Mouse (Mus musculus) heart, embryonic 12.5 days (tissue): ENCODE measurements around the gene Cnfn. TPM values are rescaled to one million over a fixed set of nuclear protein-coding genes. Genes with fewer than 3 reads are reported as not detected.
"Not testable (repeated sequence)": the region's sequence is repeated elsewhere in the genome, so short reads cannot be mapped to it uniquely, and the experiment has no call there.

Experiments used
- ATAC-seq: fragments of 200-750 bp; cut with Nextera tagmentation; 2 replicates; pipeline ENCODE4 v1.8.0; 2017; ENCODE audit warnings: moderate TSS enrichment, moderate library complexity; ENCODE audit not compliant: insufficient number of reproducible peaks, low FRiP score
- H3K27ac ChIP-seq: fragments of 300-500 bp; sonication (generic); 2 replicates; pipeline ENCODE4 v1.5.1; 2016; ENCODE audit warnings: mild to moderate bottlenecking, moderate library complexity; ENCODE audit not compliant: poor library complexity, severe bottlenecking
- H3K27me3 ChIP-seq: fragments of 300-500 bp; sonication (generic); replicated peaks from 2 replicates; pipeline ENCODE4 v1.6.1; 2016; ENCODE audit warnings: mild to moderate bottlenecking, moderate library complexity
- H3K36me3 ChIP-seq: fragments of 300-500 bp; sonication (generic); 2 replicates; pipeline ENCODE4 v1.6.1; 2016; ENCODE audit warnings: mild to moderate bottlenecking, moderate library complexity
- H3K4me1 ChIP-seq: fragments of 300-500 bp; sonication (generic); replicated peaks from 2 replicates; pipeline ENCODE4 v1.6.1; 2016; ENCODE audit warnings: mild to moderate bottlenecking
- H3K4me2 ChIP-seq: fragments of 300-500 bp; sonication (generic); 2 replicates; pipeline ENCODE4 v1.6.1; 2016; ENCODE audit warnings: mild to moderate bottlenecking, moderate library complexity
- H3K4me3 ChIP-seq: fragments of 300-500 bp; sonication (generic); 2 replicates; pipeline ENCODE4 v1.5.1; 2016; ENCODE audit warnings: mild to moderate bottlenecking
- H3K9ac ChIP-seq: fragments of 300-500 bp; sonication (generic); 2 replicates; pipeline ENCODE4 v1.6.1; 2016; ENCODE audit warnings: mild to moderate bottlenecking, moderate library complexity
- H3K9me3 ChIP-seq: fragments of 300-500 bp; sonication (generic); replicated peaks from 2 replicates; pipeline ENCODE4 v1.6.1; 2016; ENCODE audit warnings: mild to moderate bottlenecking, moderate library complexity
- WGBS: fragments of 180-500 bp; shearing (Covaris S2); methylation state at CpG from one replicate; pipeline ENCODE4 v1.1.7; 2016; 5-methylcytosine and 5-hydroxymethylcytosine counted together
- polyA plus RNA-seq: library from polyadenylated mRNA; unstranded; fragments of >200 nt; fragmentation: Nextera tagmentation; extraction: Ambion mirVana; gene quantifications from 2 replicates; pipeline ENCODE4 v1.2.1, GENCODE M21; 2016

The Cnfn gene
- not detected in 2 replicates for polyA plus RNA-seq

DNA sequence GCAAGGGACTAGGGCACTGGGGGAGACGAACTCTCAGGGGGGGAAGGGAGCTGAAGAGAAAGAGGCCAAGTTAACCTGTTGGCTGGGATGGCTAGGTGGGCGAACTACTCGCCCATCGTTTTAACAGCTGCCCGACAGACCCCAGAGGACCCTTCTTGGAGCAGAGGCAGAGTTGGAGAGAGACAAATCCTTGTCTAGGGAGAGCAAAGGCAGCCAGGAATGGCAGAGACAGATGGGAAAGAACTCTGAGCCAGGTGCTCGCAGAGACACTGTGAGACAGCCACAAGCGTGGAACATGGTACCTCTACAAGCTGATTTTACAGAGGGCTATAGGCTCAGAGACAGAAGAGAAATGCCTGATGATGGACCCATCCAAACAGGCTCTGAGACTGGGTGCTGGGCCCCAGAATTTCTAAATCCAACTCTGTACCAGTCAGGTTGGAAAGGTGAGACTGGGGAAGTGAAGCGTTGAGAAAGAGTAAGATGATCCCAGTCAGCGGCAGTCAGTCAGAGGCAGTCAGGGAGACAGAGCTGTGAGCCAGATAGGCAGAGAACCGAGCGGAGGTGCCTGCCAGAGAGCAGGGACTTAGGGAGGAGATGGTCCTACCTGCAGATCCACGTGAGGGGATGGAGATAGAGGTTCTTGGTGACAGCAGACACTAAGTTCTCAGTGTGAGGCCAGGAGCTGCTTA is at the start of gene Cnfn:
Cnfn (minus strand) TSS at position 667 of the 692 bp plus-strand sequence.
- 44% methylated on average over 12 of the region's 12 CpGs for WGBS
- no peak within 1 kb of the TSS for H3K9ac ChIP-seq
- no peak within 1 kb of the TSS for H3K27ac ChIP-seq
- H3K27me3 ChIP-seq: peaks cover 69% of the 10 kb centered on the region
- no peaks in the 10 kb centered on the region for H3K9me3 ChIP-seq
- no peak for ATAC-seq
- H3K4me1 ChIP-seq: no peaks in the 10 kb centered on the region
- H3K4me3 ChIP-seq: no peak within 1 kb of the TSS
- peaks cover 7% of the 10 kb centered on the region for H3K36me3 ChIP-seq
- no peak within 1 kb of the TSS for H3K4me2 ChIP-seq

DNA sequence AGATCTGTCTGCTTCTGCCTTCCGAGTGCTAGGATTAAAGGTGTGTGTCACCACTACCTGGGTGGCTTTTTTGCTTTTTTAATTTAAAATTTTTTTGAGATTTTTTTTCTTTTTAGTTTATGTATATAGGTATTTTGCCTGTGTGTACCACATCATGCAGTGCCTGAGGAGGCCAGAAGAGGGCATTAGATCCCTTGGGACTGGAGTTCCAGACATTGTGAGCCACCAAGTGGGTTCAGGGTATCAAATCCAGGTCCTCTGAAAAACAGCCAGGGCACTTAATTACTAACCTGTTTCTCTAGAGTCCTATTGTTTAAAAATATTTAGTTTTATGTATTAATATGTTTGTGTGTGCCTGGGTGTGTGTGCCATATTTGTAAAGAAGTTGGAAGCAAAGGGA is 48.1 kb upstream of the Cnfn start:
- Histone ChIP-seq H3K9ac (no peak overlapping the region), H3K4me1 (0 out of 2 replicates have a peak, but pooled peaks cover 4% of the 10 kb centered on the region), H3K4me3 (no peak overlapping the region), H3K27me3 (peaks cover 12% of the 10 kb centered on the region), H3K36me3 (no peaks in the 10 kb centered on the region), H3K27ac (no peak overlapping the region), H3K4me2 (no peak overlapping the region), H3K9me3 (no peaks in the 10 kb centered on the region)
- ATAC-seq: no peak
- WGBS: 51% methylated on average over 1 of the region's 1 CpGs

DNA sequence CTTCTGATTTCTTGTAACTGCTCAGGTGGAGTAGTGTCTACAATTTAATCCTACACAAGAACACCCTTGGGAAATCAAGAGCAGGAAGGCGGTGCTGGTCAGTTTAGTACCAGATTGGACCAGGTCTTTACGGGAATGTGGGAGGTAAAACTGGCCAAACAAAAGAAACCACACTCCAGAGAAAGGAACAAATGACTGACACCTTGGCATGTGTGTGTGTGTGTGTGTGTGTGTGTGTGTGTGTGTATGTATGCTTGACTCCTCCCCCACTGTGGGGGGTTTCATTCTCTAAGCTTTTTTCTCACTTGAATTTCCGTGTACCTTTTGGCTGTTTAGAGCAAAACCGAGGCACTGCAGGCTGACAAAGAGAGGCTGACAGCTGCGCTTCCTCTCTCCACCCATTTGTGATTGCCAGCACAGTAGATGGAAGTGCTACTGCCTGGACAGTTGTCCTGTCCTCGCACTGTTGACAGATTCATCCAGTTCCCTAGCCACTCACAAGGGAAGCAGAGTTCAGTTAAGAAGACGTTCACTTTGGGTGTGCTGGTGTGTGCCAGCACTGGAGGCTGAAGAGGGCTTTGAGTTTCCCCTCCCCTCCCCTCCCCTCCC is 43.4 kb upstream of the Cnfn start, which contains the start of gene Cxcl17:
Cxcl17 (minus strand) TSS at position 54 of the 609 bp plus-strand sequence.
- H3K36me3 ChIP-seq: no peaks in the 10 kb centered on the region
- H3K9me3 ChIP-seq: no peaks in the 10 kb centered on the region
- H3K4me2 ChIP-seq: no peak within 1 kb of the TSS
- no peak within 1 kb of the TSS for H3K9ac ChIP-seq
- no peak within 1 kb of the TSS for H3K4me3 ChIP-seq
- WGBS: 39% methylated on average over 7 of the region's 7 CpGs
- no peaks in the 10 kb centered on the region for H3K27me3 ChIP-seq
- no peak for ATAC-seq
- H3K27ac ChIP-seq: no peak within 1 kb of the TSS
- 0 out of 2 replicates have a peak, but pooled peaks cover 4% of the 10 kb centered on the region for H3K4me1 ChIP-seq

DNA sequence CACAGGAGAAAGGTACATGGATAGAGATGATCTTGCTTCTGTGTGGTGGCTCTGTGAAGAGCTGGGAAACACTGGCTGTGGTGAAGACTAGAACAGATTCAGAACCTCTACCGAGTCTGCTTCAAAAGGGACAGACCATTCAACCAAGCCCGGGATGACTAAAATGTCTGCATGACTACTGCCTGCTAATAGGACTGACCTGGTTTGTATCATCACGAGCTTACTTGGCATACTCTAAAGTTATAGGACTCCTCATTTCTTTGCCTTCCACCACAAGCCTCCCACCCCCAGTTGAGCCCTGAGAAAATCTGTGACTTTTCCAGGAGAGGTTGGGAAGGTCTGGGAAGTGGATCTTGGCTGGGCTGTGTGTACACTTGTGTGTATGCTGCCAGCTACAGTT is 42.3 kb upstream of the Cnfn start:
- no peak overlapping the region for H3K4me2 ChIP-seq
- ATAC-seq: no peak
- 72% methylated on average over 3 of the region's 3 CpGs for WGBS

DNA sequence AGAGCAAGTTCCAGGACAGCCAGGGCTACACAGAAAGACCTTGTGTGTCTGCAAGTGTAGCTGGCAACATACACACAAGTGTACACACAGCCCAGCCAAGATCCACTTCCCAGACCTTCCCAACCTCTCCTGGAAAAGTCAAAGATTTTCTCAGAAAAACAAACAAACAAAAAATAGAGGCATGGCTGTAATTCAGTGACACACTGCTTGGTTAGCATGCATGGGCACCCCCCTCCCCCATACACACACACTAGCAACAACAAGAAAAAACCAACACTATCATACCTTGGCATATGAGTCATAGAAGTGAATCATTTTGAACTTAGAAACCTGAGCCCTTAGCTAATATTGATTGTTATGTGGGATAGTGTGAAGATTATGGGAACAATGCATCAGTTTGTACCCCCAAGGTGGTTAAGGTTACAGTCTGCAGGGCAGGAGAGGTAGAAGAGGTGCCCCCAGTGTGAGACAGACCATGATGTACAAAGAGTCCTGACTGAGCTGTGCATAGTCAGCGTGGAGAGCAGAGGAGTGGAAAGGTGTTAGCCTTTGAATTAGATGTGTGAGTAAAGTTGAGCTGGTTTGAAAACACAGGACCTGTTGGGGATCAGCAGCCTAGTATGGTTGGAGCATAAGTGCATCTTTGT is 41.6 kb upstream of the Cnfn start:
- Histone ChIP-seq H3K9ac (no peak overlapping the region), H3K4me2 (no peak overlapping the region), H3K4me1 (0 out of 2 replicates have a peak, but pooled peaks cover 4% of the 10 kb centered on the region), H3K36me3 (no peaks in the 10 kb centered on the region), H3K4me3 (no peak overlapping the region), H3K27me3 (no peaks in the 10 kb centered on the region), H3K27ac (no peak overlapping the region), H3K9me3 (no peaks in the 10 kb centered on the region)
- WGBS: 76% methylated on average over 1 of the region's 1 CpGs
- ATAC-seq: no peak

More for the DNA sequence above, 42.3 kb upstream of the Cnfn start:
- Histone ChIP-seq H3K27ac (no peak overlapping the region), H3K4me3 (no peak overlapping the region), H3K36me3 (no peaks in the 10 kb centered on the region), H3K27me3 (no peaks in the 10 kb centered on the region), H3K4me1 (0 out of 2 replicates have a peak, but pooled peaks cover 4% of the 10 kb centered on the region), H3K9ac (no peak overlapping the region), H3K9me3 (no peaks in the 10 kb centered on the region)

DNA sequence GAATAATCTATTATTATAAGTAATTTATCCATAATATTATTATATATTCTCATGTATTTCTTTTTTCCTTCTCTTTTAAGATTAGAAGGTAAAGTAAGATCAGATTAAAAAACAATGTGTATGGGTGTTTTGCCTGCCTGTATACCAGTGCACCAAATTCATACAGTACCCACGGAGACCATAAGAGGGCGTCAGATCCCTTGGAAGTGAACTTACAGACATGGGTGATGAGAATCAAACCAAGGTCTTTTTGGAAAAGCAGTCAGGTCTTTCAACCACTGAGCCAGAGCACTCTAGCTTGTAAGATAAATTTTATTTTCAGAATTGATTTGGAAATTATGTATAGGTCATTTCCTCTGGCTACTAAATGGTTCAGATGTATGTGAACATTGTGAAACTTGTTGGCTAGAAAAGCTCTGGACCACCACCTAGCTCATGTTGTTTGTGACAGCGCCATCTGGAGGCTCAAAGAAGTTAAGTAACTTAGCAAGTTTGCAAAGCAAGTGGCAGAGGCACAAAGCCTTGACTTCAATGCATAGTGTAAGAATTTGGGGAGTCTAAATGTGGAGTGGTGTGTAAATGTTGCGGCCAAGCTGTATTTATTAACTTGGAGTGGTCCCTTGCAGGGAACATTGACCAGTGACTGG is 39.7 kb upstream of the Cnfn start:
- WGBS: 42% methylated on average over 4 of the region's 4 CpGs
- Histone ChIP-seq H3K4me3 (no peak overlapping the region), H3K36me3 (no peaks in the 10 kb centered on the region), H3K9me3 (no peaks in the 10 kb centered on the region), H3K9ac (no peak overlapping the region), H3K27ac (no peak overlapping the region), H3K4me2 (no peak overlapping the region), H3K4me1 (0 out of 2 replicates have a peak, but pooled peaks cover 4% of the 10 kb centered on the region), H3K27me3 (no peaks in the 10 kb centered on the region)
- ATAC-seq: no peak

DNA sequence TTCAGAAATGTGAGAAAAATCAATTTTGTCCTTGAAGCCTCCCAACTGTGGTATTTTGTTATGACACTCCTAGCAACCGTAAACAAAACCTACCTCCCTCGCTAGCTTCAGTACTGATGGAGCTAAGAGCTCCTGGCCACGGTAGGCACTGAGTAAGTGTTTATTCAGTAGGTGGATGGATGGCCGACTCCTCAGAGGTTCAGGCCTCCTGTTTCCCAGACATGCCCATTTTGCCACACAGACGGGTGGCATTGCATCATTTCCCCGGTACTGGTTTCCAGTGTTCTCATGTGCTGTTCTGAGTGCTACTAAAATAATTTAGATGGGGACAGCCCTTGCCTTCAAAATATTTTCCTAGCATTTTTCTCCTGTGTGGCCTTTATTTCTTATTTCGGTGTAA is 36.9 kb upstream of the Cnfn start:
- H3K36me3 ChIP-seq: no peaks in the 10 kb centered on the region
- no peak overlapping the region for H3K4me2 ChIP-seq
- peaks cover 6% of the 10 kb centered on the region; the same call in 1 of the 2 replicates for H3K4me1 ChIP-seq
- H3K4me3 ChIP-seq: no peak overlapping the region
- no peak overlapping the region for H3K27ac ChIP-seq
- 77% methylated on average over 7 of the region's 7 CpGs for WGBS
- H3K27me3 ChIP-seq: no peaks in the 10 kb centered on the region
- ATAC-seq: no peak
- H3K9me3 ChIP-seq: no peaks in the 10 kb centered on the region
- H3K9ac ChIP-seq: no peak overlapping the region

DNA sequence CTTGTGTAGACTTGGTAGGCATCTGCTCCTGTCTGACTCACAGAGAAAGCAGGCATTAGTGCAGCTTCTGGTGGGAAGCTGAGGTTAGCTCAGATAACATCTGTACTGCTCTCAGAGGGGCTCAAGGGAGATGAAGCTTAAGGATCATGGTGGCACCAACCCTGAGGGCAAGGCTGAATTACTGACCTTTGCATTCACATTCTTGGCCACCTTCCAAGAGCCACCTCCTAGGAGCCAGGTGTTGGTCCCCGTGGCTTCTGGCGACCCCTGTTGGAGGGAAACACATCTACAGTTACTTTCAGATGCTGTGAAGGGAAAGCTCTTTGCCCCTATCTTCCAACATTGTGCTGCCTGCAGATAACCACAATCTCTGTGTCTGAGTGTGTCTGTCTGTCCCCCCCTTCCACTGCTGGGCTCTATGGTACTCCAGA is 33.2 kb upstream of the Cnfn start:
- H3K4me1 ChIP-seq: peaks cover 6% of the 10 kb centered on the region; the same call in 1 of the 2 replicates
- H3K27ac ChIP-seq: no peak overlapping the region
- H3K27me3 ChIP-seq: no peaks in the 10 kb centered on the region
- H3K4me2 ChIP-seq: no peak overlapping the region
- H3K9ac ChIP-seq: no peak overlapping the region
- no peaks in the 10 kb centered on the region for H3K9me3 ChIP-seq
- WGBS: 5% methylated on average over 2 of the region's 2 CpGs
- peak; percentile 29; the same call in 1 of the 2 replicates for ATAC-seq
- H3K36me3 ChIP-seq: no peaks in the 10 kb centered on the region
- no peak overlapping the region for H3K4me3 ChIP-seq

DNA sequence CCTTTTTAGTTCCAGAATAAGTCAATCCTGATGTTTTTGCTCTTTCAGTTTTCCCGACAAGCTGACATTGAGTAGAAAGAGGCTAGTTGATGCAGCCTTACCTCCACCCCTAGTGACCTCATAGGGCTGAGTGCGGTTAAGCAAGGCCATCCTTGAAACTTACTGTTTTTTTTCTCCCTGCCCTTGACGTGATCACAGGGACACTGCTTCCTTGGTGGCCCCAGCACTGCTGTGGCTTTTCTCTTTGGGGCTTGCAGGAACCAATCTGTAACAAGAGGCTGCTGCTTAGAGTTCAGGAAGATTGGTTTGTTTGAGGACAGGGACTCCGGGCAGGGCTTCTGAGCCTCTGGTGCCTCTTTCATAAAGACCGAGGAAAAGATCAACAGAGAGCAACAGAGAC is 32.5 kb upstream of the Cnfn start:
- Histone ChIP-seq H3K4me1 (peaks cover 6% of the 10 kb centered on the region; the same call in 1 of the 2 replicates), H3K27ac (no peak overlapping the region), H3K4me2 (no peak overlapping the region), H3K4me3 (no peak overlapping the region), H3K36me3 (no peaks in the 10 kb centered on the region), H3K9ac (no peak overlapping the region), H3K9me3 (no peaks in the 10 kb centered on the region), H3K27me3 (no peaks in the 10 kb centered on the region)
- WGBS: 46% methylated on average over 5 of the region's 5 CpGs
- ATAC-seq: no peak

DNA sequence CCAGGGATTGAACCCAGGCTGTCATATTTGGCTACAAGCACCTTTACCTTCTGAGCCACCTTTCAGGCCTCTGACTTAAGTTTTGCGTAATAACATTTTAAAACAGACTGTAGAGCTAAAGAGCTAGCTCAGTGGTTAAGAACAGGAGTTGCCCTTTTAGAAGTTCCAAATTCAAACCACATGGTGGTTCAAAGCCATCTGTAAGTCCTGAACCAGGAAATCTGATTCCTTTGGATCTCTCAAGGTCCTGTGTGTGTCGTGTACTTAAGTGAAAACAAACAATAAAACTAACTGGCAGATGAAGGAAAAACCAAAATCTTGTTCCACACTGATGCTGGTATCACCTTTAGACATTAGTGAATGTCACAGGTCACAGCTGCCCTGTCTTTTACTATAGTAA is 32.0 kb upstream of the Cnfn start:
- WGBS: 63% methylated on average over 2 of the region's 2 CpGs
- H3K36me3 ChIP-seq: no peaks in the 10 kb centered on the region
- H3K9ac ChIP-seq: no peak overlapping the region
- no peak for ATAC-seq
- H3K4me3 ChIP-seq: no peak overlapping the region
- peaks cover 6% of the 10 kb centered on the region; the same call in 1 of the 2 replicates for H3K4me1 ChIP-seq
- H3K4me2 ChIP-seq: no peak overlapping the region
- H3K27me3 ChIP-seq: no peaks in the 10 kb centered on the region
- no peak overlapping the region for H3K27ac ChIP-seq
- H3K9me3 ChIP-seq: no peaks in the 10 kb centered on the region

DNA sequence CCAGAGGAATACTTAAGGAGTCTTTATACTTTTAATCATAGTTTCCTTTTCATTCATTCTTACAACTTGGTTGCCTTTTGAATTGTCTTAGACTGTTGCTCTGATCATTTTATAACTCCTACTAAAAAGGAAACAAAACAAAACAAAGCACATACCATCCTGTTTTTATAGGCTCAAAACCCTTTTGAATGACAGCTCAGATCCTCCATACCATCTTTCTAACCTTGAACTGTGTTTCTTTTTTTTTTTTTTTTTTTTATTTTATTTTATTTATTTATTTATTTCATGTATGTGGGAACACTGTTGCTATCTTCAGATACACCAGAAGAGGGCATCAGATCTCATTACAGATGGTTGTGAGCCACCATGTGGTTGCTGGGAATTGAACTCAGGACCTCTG is 29.5 kb upstream of the Cnfn start:
- not testable (repeated sequence) for H3K4me2 ChIP-seq, ATAC-seq, H3K9me3 ChIP-seq, H3K9ac ChIP-seq, H3K4me3 ChIP-seq, H3K36me3 ChIP-seq, H3K27me3 ChIP-seq, H3K27ac ChIP-seq
- peaks cover 19% of the 10 kb centered on the region for H3K4me1 ChIP-seq
